Mouse (Mus musculus): ENCODE results near the gene Pygl. TPM values are rescaled to one million over a fixed set of nuclear protein-coding genes. Genes with fewer than 3 reads are reported as not detected.

Pygl gene
- total and polyA plus RNA-seq, 2 experiments from 2014 or later = 6.3 to 8.2 TPM

DNA sequence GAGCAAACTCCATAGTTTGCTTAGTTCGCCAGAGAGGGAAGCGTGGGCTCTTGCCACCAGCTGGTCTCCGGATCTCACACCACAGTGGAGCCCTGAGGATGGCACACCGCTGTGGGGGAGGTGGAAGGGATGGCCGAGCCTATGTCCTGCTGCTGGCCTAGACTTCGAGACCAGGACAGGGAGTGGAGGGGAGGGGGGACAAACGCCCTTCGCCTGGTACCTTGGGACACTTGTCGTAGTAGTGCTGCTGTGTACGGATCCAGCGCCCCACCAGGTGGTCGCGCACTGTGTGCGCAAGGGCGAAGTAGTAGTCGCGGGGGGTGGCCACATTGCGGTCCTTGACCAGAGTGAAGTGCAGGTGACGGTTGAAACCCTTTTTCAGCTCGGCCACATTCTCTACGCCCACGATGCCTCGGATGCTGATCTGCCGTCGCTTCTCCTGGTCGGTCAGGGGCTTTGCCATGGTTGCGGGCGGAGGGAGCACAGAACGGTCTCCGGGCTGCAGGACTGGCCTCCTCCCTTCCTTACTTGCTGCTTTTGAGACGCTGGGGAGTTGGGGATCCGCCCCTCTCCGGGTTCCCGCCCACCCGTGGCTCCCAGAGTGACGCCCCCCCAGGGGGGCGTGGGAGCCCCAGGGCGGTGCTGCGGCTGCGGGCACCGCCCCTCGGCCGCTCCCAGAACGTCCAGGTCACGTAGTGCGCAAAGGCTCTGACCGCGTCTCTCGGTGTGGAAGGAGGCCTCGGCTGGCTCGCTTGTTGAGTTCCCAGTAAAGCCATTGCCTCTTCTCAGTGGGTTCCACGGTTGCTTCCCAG lies 4.0 kb downstream of the Pygl start:
- Histone ChIP-seq H3K9ac (peak overlapping the region; percentile 51), H3K36me3 (ENCODE audit: insufficient read depth) (no peaks in the 10 kb centered on the region), H3K4me1 (ENCODE audit: insufficient read depth) (no peaks in the 10 kb centered on the region), H3K27ac (ENCODE audit: low read depth, low read length) (no peak overlapping the region), H3K27me3 (ENCODE audit: insufficient read depth, low read length) (no peaks in the 10 kb centered on the region), H3K4me3 (ENCODE audit: low read depth, low read length) (peak overlapping the region; percentile 37), H3K9me3 (ENCODE audit: low read length) (no peaks in the 10 kb centered on the region), H3K4me2 (ENCODE audit: low read depth) (peak overlapping the region; percentile 95)
- 1% methylated on average over 52 of the region's 52 CpGs for WGBS
- DNase-seq (peak; percentile 47), ATAC-seq (peak; percentile 82)
- TF ChIP-seq CTCF (IDR thresholded peaks at IDR 0.05; ENCODE audit: low read depth) = peak; percentile 47

DNA sequence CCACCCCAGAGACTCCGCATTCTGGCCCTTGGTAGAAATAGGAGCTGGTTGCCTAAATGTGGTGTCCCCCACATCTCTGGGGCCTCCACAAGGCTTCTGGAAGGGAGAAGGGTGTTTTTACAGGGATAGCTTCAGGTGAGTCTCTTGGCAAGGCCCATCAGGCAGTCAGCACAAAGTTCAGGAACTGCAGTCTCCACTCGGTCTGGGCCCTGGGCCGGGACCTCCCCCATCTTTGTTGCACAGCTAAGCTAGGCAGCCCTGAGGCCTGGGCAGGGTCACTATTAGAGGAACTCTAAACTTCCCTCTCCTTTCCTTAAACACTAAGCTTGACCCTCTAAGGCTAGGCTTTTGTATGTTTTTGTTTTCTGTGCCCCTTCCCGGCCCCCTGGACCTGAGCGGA lies 4.6 kb downstream of the Pygl start:
- H3K4me1 ChIP-seq (ENCODE audit: insufficient read depth) = no peaks in the 10 kb centered on the region
- H3K4me2 ChIP-seq (ENCODE audit: low read depth) = peak overlapping the region; percentile 95
- H3K9me3 ChIP-seq (ENCODE audit: low read length) = no peaks in the 10 kb centered on the region
- no peak overlapping the region for H3K9ac ChIP-seq
- DNase-seq (no peak), ATAC-seq (no peak)
- WGBS = 44% methylated on average over 5 of the region's 5 CpGs
- H3K27me3 ChIP-seq (ENCODE audit: insufficient read depth, low read length) = no peaks in the 10 kb centered on the region
- H3K36me3 ChIP-seq (ENCODE audit: insufficient read depth) = no peaks in the 10 kb centered on the region
- 0 out of 2 replicates have a peak overlapping the region, but pooled peaks have one; percentile 37 for H3K4me3 ChIP-seq (ENCODE audit: low read depth, low read length)
- no peak overlapping the region for H3K27ac ChIP-seq (ENCODE audit: low read depth, low read length)
- no peak for TF ChIP-seq CTCF (IDR thresholded peaks at IDR 0.05; ENCODE audit: low read depth)

DNA sequence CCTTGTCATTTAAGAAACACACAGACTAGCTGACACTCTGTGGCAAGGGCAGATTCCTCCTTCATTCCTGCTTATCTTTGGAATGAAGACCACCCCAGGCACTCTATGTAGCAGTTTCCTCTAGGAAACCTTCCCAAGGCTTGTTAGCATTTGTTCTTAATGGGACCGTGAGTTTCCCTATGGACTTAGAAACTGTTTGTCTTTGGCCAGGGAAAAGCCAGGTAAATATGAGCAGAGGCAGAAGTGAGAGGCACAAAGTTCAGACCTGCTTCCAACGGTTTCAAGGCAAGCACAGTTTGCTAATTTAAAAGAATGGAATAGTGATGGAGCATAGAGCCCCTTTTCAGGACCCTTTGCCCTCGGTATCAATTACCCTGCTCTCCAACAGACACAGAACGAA lies 8.0 kb downstream of the Pygl start:
- TF ChIP-seq CTCF (IDR thresholded peaks at IDR 0.05; ENCODE audit: low read depth) = no peak
- Histone ChIP-seq H3K4me2 (ENCODE audit: low read depth) (no peak overlapping the region), H3K4me1 (ENCODE audit: insufficient read depth) (no peaks in the 10 kb centered on the region), H3K27ac (ENCODE audit: low read depth, low read length) (no peak overlapping the region), H3K4me3 (ENCODE audit: low read depth, low read length) (no peak overlapping the region), H3K27me3 (ENCODE audit: insufficient read depth, low read length) (no peaks in the 10 kb centered on the region), H3K36me3 (ENCODE audit: insufficient read depth) (no peaks in the 10 kb centered on the region), H3K9me3 (ENCODE audit: low read length) (no peaks in the 10 kb centered on the region), H3K9ac (no peak overlapping the region)
- ATAC-seq = no peak
- 56% methylated on average over 4 of the region's 4 CpGs for WGBS
- DNase-seq = no peak

DNA sequence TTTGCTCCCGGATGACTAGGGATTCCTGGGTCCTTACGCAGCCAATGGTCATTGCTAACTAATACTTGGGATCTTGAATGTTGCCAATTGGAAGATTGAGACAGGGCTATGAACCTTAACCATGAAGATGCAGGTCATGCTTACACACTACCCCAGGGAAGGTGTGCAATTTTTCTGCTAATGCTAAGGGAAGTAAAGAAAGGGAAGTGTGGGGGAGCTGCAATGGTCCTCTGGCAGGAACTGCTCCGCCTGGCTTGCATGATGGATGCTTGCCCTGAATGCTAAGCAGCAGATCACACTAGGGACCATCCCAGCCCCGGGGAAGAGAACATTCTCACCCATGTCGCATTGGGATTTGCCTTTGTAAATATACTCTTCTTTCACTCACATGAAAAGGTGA lies 9.9 kb downstream of the Pygl start:
- whole genome bisulfite sequencing = 74% methylated on average over 5 of the region's 5 CpGs
- ATAC-seq (no peak), DNase-seq (no peak)
- no peaks in the 10 kb centered on the region for H3K36me3 ChIP-seq (ENCODE audit: insufficient read depth)
- no peaks in the 10 kb centered on the region for H3K9me3 ChIP-seq (ENCODE audit: low read length)
- no peak overlapping the region for H3K27ac ChIP-seq (ENCODE audit: low read depth, low read length)
- no peak for TF ChIP-seq CTCF (IDR thresholded peaks at IDR 0.05; ENCODE audit: low read depth)
- H3K4me1 ChIP-seq (ENCODE audit: insufficient read depth) = no peaks in the 10 kb centered on the region
- H3K27me3 ChIP-seq (ENCODE audit: insufficient read depth, low read length) = no peaks in the 10 kb centered on the region
- H3K9ac ChIP-seq = no peak overlapping the region
- no peak overlapping the region for H3K4me2 ChIP-seq (ENCODE audit: low read depth)
- H3K4me3 ChIP-seq (ENCODE audit: low read depth, low read length) = no peak overlapping the region

GRCm38 (mm10) chr12:70218795-70219540 lies 12.3 kb downstream of the Pygl start:
- WGBS = 88% methylated on average over 8 of the region's 8 CpGs

DNA sequence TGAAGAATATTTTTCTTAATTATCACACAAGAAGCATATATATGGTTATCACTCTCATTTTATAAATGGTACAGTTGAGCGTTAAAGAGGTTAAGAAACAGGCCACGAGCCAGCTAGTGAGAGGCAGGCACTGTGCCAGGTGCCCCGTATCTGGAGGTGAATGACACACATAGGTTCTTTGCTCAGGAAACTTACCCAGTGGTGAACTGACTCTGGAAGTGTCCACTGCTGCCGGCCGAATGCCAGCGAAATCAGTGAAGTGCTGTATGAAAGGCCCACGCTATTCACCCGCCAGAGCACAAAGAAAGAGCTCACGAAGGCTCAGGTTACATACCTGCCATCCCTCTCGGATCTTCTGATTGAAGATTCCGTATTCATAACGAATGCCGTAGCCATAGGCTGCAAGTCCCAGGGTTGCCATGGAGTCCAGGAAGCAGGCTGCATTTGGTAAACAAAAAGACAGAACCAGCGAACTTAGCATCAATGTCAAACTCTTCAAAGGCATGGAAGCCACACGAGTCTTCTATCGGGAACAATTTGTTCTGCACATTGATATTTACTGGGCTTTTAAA lies 15.0 kb downstream of the Pygl start:
- H3K4me2 ChIP-seq (ENCODE audit: low read depth) = no peak overlapping the region
- H3K9ac ChIP-seq = no peak overlapping the region
- WGBS = 19% methylated on average over 16 of the region's 16 CpGs
- TF ChIP-seq CTCF (IDR thresholded peaks at IDR 0.05; ENCODE audit: low read depth) = no peak
- H3K27ac ChIP-seq (ENCODE audit: low read depth, low read length) = no peak overlapping the region
- DNase-seq (peak; percentile 45), ATAC-seq (peak; percentile 16; the same call in 1 of the 2 replicates)
- no peaks in the 10 kb centered on the region for H3K27me3 ChIP-seq (ENCODE audit: insufficient read depth, low read length)
- no peaks in the 10 kb centered on the region for H3K4me1 ChIP-seq (ENCODE audit: insufficient read depth)
- no peak overlapping the region for H3K4me3 ChIP-seq (ENCODE audit: low read depth, low read length)
- H3K9me3 ChIP-seq (ENCODE audit: low read length) = no peaks in the 10 kb centered on the region
- H3K36me3 ChIP-seq (ENCODE audit: insufficient read depth) = no peaks in the 10 kb centered on the region

More at GRCm38 (mm10) chr12:70218795-70219540, 12.3 kb downstream of the Pygl start:
- DNase-seq = no peak
- Histone ChIP-seq H3K4me1 (ENCODE audit: insufficient read depth) (no peaks in the 10 kb centered on the region), H3K9ac (no peak overlapping the region), H3K9me3 (ENCODE audit: low read length) (no peaks in the 10 kb centered on the region), H3K27me3 (ENCODE audit: insufficient read depth, low read length) (no peaks in the 10 kb centered on the region), H3K36me3 (ENCODE audit: insufficient read depth) (no peaks in the 10 kb centered on the region), H3K4me3 (ENCODE audit: low read depth, low read length) (no peak overlapping the region), H3K27ac (ENCODE audit: low read depth, low read length) (no peak overlapping the region), H3K4me2 (ENCODE audit: low read depth) (no peak overlapping the region)
- no peak for TF ChIP-seq CTCF (IDR thresholded peaks at IDR 0.05; ENCODE audit: low read depth)
- no peak for ATAC-seq

DNA sequence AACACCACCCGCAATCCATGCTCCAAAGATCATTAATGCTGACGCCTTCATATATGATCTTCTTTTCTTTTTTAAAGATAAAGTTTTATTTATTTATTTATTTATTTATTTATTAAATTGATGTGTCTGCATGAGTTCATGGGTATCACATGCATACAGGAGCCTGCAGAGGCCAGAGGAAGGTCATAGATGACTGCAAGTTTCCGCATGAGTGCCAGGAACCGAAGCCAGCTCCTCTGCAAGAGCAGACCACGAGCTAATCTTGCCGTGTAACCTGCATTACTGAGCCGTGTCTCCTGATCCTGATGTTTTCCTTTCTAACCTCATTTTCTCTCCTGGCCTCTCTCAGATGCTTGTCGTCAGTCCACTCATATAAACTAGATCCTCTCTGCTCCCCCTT lies 17.0 kb downstream of the Pygl start:
- Histone ChIP-seq H3K4me1 (ENCODE audit: insufficient read depth) (no peaks in the 10 kb centered on the region), H3K36me3 (ENCODE audit: insufficient read depth) (no peaks in the 10 kb centered on the region), H3K9me3 (ENCODE audit: low read length) (no peaks in the 10 kb centered on the region), H3K9ac (no peak overlapping the region), H3K27me3 (ENCODE audit: insufficient read depth, low read length) (no peaks in the 10 kb centered on the region), H3K4me3 (ENCODE audit: low read depth, low read length) (no peak overlapping the region), H3K4me2 (ENCODE audit: low read depth) (no peak overlapping the region), H3K27ac (ENCODE audit: low read depth, low read length) (no peak overlapping the region)
- TF ChIP-seq CTCF (IDR thresholded peaks at IDR 0.05; ENCODE audit: low read depth) = no peak
- 93% methylated on average over 8 of the region's 8 CpGs for WGBS
- no peak for DNase-seq
- ATAC-seq = no peak

Measured in forebrain, postnatal 0 days (tissue).